Mouse (Mus musculus) hindbrain, embryonic 13.5 days (tissue): Measurements from ENCODE around the gene Cypt1. TPM values are rescaled to one million over a fixed set of nuclear protein-coding genes. Genes with fewer than 3 reads are reported as not detected.

Experiments used
- ATAC-seq: fragments of 200-750 bp; cut with Nextera tagmentation; 2 replicates; pipeline ENCODE4 v1.8.0; 2017; ENCODE audit warnings: moderate TSS enrichment; ENCODE audit not compliant: low FRiP score
- H3K27ac ChIP-seq: fragments of 300-500 bp; sonication (generic); 2 replicates; pipeline ENCODE4 v1.5.1; 2015; ENCODE audit warnings: inconsistent platforms, mild to moderate bottlenecking, moderate library complexity
- H3K27me3 ChIP-seq: fragments of 300-500 bp; sonication (generic); 2 replicates; pipeline ENCODE4 v1.6.1; 2015; ENCODE audit warnings: mild to moderate bottlenecking, inconsistent platforms
- H3K36me3 ChIP-seq: fragments of 300-500 bp; sonication (generic); 2 replicates; pipeline ENCODE4 v1.6.1; 2015; ENCODE audit warnings: mild to moderate bottlenecking, inconsistent platforms
- H3K4me1 ChIP-seq: fragments of 300-500 bp; sonication (generic); replicated peaks from 2 replicates; pipeline ENCODE4 v1.6.1; 2015; ENCODE audit warnings: inconsistent platforms
- H3K4me2 ChIP-seq: fragments of 300-500 bp; sonication (generic); 2 replicates; pipeline ENCODE4 v1.6.1; 2015; ENCODE audit warnings: inconsistent platforms, mild to moderate bottlenecking, moderate library complexity
- H3K4me3 ChIP-seq: fragments of 300-500 bp; sonication (generic); 2 replicates; pipeline ENCODE4 v1.5.1; 2015; ENCODE audit warnings: mild to moderate bottlenecking, inconsistent platforms
- H3K9ac ChIP-seq: fragments of 300-500 bp; sonication (generic); 2 replicates; pipeline ENCODE4 v1.6.1; 2015; ENCODE audit warnings: mild to moderate bottlenecking, inconsistent platforms
- H3K9me3 ChIP-seq: fragments of 300-500 bp; sonication (generic); 2 replicates; pipeline ENCODE4 v1.6.1; 2016; ENCODE audit warnings: inconsistent platforms
- WGBS: fragments of 180-500 bp; shearing (Covaris S2); methylation state at CpG from one replicate; pipeline ENCODE4 v1.1.7; 2015; 5-methylcytosine and 5-hydroxymethylcytosine counted together
- polyA plus RNA-seq: library from polyadenylated mRNA; unstranded; fragments of >200 nt; fragmentation: Nextera tagmentation; extraction: Ambion mirVana; gene quantifications from 2 replicates; pipeline ENCODE4 v1.2.1, GENCODE M21; 2015

The Cypt1 gene
- not detected in 2 replicates for polyA plus RNA-seq

GRCm38 (mm10) chrX:16522569-16522968 lies at the start of gene Cypt1:
TSS of gene Cypt1 (plus strand) at chrX:16522869.
- ATAC-seq = no peak
- no peak within 1 kb of the TSS for H3K9ac ChIP-seq
- H3K27me3 ChIP-seq = no peaks in the 10 kb centered on the region
- no peak within 1 kb of the TSS for H3K4me2 ChIP-seq
- H3K27ac ChIP-seq = no peak within 1 kb of the TSS
- H3K4me3 ChIP-seq = no peak within 1 kb of the TSS
- no peaks in the 10 kb centered on the region for H3K9me3 ChIP-seq
- 92% methylated on average over 3 of the region's 3 CpGs for WGBS
- no peaks in the 10 kb centered on the region for H3K4me1 ChIP-seq
- H3K36me3 ChIP-seq = no peaks in the 10 kb centered on the region

DNA sequence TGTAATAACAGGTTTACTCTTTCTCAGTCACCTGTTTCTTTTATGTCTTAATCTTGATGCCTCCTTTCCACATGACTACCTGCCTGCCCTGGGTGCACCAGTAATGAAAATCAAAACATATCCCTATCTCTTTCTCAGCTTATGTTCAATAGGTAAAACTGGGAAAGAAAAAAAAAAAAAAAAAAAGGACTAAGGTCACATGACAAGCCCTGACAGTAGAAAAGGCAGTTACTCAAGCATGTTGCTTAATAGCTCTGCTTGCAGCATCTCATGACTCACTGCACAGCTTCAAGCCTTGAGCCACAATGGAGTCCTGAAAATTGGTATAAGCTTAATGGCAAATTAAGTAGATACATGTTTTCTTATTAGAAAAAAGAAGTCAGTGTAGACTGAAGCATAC lies 24.1 kb downstream of the Cypt1 start:
- Histone ChIP-seq H3K9me3 (no peaks in the 10 kb centered on the region), H3K27ac (no peak overlapping the region), H3K9ac (no peak overlapping the region), H3K4me2 (no peak overlapping the region), H3K36me3 (no peaks in the 10 kb centered on the region), H3K4me1 (no peaks in the 10 kb centered on the region), H3K27me3 (no peaks in the 10 kb centered on the region), H3K4me3 (no peak overlapping the region)
- no peak for ATAC-seq

DNA sequence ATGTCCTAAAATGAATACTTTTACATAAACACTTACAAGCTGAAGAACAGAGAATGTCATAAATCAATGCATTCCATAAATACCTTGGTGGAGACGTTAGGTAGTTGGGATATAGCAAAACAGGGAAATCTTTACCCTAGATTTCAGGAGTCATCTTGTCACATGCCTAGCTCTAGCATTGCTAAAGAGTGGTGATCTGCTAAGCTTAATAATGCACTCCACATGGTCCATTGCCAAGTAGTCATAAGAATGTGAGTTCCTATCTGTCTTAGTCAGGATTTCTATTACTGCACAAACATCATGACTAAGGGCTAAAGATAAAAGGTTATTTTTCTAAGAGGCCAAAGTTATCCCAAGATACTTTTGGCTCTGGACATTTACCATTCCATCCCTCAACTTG lies 34.4 kb downstream of the Cypt1 start:
- H3K27me3 ChIP-seq = no peaks in the 10 kb centered on the region
- no peaks in the 10 kb centered on the region for H3K36me3 ChIP-seq
- 59% methylated on average over 1 of the region's 1 CpGs for WGBS
- ATAC-seq = no peak
- no peak overlapping the region for H3K4me3 ChIP-seq
- no peak overlapping the region for H3K9ac ChIP-seq
- H3K27ac ChIP-seq = no peak overlapping the region
- no peak overlapping the region for H3K4me2 ChIP-seq
- H3K4me1 ChIP-seq = no peaks in the 10 kb centered on the region
- H3K9me3 ChIP-seq = no peaks in the 10 kb centered on the region

- no peak overlapping the region for H3K27ac ChIP-seq
- ATAC-seq = no peak
- H3K9me3 ChIP-seq = no peaks in the 10 kb centered on the region
- no peak overlapping the region for H3K4me2 ChIP-seq
- no peaks in the 10 kb centered on the region for H3K27me3 ChIP-seq
- no peaks in the 10 kb centered on the region for H3K36me3 ChIP-seq
- no peak overlapping the region for H3K4me3 ChIP-seq
- no peak overlapping the region for H3K9ac ChIP-seq
- H3K4me1 ChIP-seq = no peaks in the 10 kb centered on the region
Observed at GRCm38 (mm10) chrX:16558501-16558900, 35.8 kb downstream of the Cypt1 start.

Other genes starting within 250 kb of the Cypt1 start
- 17.9 and 18.0 TPM in 2 replicates for gene Maoa, start 96.8 kb downstream of the Cypt1 start, polyA plus RNA-seq